Mouse (Mus musculus): ENCODE data around the gene Josd2. TPM values are rescaled to one million over a fixed set of nuclear protein-coding genes. Genes with fewer than 3 reads are reported as not detected.
A peak's percentile ranks its signal among the peaks of the same experiment; 100 is the strongest.

The Josd2 gene
- polyA plus RNA-seq (2015; fragmentation: Nextera tagmentation; extraction: Ambion mirVana): 72.5 and 78.9 TPM in 2 replicates

DNA sequence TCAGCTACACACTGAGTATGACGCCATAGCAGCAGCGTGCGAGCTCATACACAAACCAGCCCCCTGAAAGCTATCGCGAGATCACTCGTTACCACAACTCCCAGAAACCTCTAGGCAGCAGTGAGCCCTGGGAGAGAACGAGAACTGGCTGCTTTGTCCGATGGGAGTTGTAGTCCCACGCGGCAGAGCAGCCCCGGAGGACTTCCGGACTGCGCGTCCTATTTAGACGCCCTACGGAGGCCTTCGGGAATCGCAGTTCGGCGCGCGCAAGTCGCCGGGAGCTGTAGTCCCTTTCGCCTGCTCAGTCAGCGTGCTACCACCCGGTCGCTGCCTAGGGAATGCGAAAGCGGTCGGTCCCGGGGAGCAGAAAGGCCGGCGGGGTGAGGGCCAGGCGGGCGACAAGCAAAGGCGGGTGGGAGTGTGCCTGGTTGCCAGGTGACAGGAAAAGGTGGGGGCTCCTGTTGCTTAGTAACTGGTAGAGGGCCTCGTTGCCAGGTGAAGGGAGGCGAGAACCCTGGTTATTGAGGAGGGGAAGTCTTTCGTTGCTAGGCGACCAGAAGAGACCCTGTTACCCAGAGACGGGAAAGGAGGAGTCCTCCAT, at the start of gene Josd2:
Gene Josd2 (plus strand): TSS at position 170 of the 601 bp plus-strand sequence.
- H3K4me3 ChIP-seq (replicated peaks): peak within 1 kb of the TSS; percentile 63
- H3K27me3 ChIP-seq: peaks cover 29% of the 10 kb centered on the region
- under 1% methylated on average over 42 of the region's 42 CpGs for WGBS
- peak within 1 kb of the TSS; percentile 52 for H3K27ac ChIP-seq
- H3K4me1 ChIP-seq: peaks cover 30% of the 10 kb centered on the region
- H3K4me2 ChIP-seq: peak within 1 kb of the TSS; percentile 62
- 0 out of 2 replicates have a peak, but pooled peaks cover 4% of the 10 kb centered on the region for H3K36me3 ChIP-seq
- ATAC-seq (replicated peaks; ENCODE audit: low FRiP score): peak; percentile 97
- peak within 1 kb of the TSS; percentile 53 for H3K9ac ChIP-seq
- no peaks in the 10 kb centered on the region for H3K9me3 ChIP-seq (replicated peaks)

DNA sequence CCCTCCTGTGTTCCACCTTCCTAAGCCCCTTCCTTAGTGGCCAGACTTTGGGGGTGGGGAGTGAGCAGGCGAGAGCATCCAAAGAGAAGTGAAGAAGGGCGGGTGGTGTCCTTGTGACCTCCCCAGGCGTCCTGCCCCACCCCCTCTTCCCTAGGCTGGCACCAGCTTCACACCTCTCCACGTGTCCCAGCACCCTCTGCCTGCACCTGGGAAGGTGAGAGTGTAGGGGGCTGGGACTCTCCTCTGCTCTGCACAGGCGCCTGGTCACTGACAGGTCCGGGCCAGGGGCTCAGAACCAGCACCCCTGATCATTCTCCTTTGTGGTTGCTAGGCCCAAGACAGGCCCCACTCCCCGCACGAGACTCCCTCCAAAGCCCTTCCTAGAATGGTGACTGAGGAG, 40.1 kb upstream of the Josd2 start:
- Histone ChIP-seq H3K4me1 (peaks cover 21% of the 10 kb centered on the region), H3K27me3 (peaks cover 66% of the 10 kb centered on the region)
- no peak for ATAC-seq (replicated peaks; ENCODE audit: low FRiP score)

DNA sequence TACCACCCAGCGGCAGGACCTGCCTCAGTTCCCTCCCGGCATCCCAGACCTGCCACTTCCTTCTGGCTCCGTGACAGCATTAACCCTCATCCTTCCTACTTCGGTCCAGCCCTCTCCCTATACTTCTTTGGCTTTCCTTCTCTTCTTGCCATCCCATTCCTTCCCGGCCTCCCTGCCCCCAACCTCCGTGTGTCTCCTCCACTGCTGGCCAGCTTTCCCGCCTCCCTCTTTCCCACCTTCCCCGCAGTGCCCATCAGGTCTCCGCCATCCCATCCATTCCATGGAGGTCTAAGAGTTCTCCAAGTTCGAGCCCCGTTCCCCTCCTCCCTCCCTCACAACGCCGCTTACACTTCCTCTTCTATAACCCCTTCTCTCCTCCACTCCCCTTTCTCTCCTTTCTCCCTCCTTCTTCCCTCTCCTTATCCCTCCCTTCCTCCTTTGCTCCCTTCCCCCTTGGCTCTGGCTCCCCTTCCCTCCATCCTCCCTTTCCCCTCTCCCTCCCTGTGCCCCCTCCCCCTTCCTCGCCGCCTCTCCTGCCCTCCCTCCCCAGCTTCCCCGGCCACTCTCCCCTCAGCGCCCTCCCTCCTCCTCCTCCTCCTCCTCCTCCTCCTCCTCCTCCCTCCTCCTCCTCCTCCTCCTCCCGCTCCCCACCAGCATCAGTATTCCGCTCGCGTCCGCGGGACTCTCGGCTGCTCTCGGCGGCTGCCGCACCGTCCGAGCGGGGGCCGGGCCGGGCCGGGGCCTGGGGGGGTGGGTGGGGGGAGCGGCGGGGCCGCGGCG, 39.4 kb upstream of the Josd2 start:
- Histone ChIP-seq H3K4me3 (replicated peaks) (peak overlapping the region; percentile 50), H3K9me3 (replicated peaks) (no peaks in the 10 kb centered on the region), H3K4me2 (peak overlapping the region; percentile 79), H3K27ac (no peak overlapping the region), H3K27me3 (peaks cover 69% of the 10 kb centered on the region), H3K4me1 (peaks cover 21% of the 10 kb centered on the region), H3K9ac (peak overlapping the region; percentile 37; the same call in 1 of the 2 replicates), H3K36me3 (no peaks in the 10 kb centered on the region)
- 2% methylated on average over 17 of the region's 38 CpGs for WGBS
- ATAC-seq (replicated peaks; ENCODE audit: low FRiP score): no peak

More for the DNA sequence above, 40.1 kb upstream of the Josd2 start:
- WGBS: 10% methylated on average over 8 of the region's 8 CpGs
- Histone ChIP-seq H3K36me3 (no peaks in the 10 kb centered on the region), H3K4me3 (replicated peaks) (peak overlapping the region; percentile 50), H3K4me2 (peak overlapping the region; percentile 79), H3K9ac (no peak overlapping the region), H3K27ac (no peak overlapping the region), H3K9me3 (replicated peaks) (no peaks in the 10 kb centered on the region)

DNA sequence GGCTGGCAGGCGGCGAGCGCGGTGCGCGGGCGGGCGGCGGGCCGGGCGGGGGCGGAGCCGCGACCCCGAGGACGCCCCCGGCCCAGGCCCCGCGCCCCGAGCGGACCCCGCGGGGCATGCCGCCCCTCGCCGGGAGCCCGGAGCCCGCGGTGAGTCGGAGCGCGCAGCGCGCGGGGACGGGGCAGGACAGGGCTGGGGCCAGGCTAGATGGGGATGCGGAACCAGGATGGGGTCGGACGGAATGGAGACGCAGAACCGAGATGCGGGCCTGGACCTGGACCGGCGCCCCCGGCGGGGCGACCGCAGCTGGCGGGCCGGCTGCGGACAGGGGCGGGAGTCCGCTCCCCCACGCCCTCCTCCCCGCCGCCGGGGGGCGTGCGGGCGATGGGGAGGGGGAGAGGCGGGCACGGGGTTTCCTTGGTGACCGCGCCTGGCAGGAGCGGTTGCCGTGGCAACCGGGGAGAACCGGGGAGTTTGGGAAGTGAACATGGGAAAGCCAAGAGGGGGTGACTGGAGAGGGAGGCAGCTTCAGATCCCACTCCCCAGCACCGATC, 38.7 kb upstream of the Josd2 start, which contains the start of gene Lrrc4b:
Gene Lrrc4b (plus strand): TSS at position 51 of the 554 bp plus-strand sequence.
- H3K36me3 ChIP-seq: no peaks in the 10 kb centered on the region
- 1% methylated on average over 44 of the region's 69 CpGs for WGBS
- H3K4me1 ChIP-seq: peaks cover 21% of the 10 kb centered on the region
- H3K9ac ChIP-seq: peak within 1 kb of the TSS; percentile 37; the same call in 1 of the 2 replicates
- no peak within 1 kb of the TSS for H3K27ac ChIP-seq
- peak within 1 kb of the TSS; percentile 79 for H3K4me2 ChIP-seq
- ATAC-seq (replicated peaks; ENCODE audit: low FRiP score): 0 out of 2 replicates have a peak, but pooled peaks have one; percentile 26
- no peaks in the 10 kb centered on the region for H3K9me3 ChIP-seq (replicated peaks)
- peaks cover 76% of the 10 kb centered on the region for H3K27me3 ChIP-seq
- peak within 1 kb of the TSS; percentile 50 for H3K4me3 ChIP-seq (replicated peaks)

DNA sequence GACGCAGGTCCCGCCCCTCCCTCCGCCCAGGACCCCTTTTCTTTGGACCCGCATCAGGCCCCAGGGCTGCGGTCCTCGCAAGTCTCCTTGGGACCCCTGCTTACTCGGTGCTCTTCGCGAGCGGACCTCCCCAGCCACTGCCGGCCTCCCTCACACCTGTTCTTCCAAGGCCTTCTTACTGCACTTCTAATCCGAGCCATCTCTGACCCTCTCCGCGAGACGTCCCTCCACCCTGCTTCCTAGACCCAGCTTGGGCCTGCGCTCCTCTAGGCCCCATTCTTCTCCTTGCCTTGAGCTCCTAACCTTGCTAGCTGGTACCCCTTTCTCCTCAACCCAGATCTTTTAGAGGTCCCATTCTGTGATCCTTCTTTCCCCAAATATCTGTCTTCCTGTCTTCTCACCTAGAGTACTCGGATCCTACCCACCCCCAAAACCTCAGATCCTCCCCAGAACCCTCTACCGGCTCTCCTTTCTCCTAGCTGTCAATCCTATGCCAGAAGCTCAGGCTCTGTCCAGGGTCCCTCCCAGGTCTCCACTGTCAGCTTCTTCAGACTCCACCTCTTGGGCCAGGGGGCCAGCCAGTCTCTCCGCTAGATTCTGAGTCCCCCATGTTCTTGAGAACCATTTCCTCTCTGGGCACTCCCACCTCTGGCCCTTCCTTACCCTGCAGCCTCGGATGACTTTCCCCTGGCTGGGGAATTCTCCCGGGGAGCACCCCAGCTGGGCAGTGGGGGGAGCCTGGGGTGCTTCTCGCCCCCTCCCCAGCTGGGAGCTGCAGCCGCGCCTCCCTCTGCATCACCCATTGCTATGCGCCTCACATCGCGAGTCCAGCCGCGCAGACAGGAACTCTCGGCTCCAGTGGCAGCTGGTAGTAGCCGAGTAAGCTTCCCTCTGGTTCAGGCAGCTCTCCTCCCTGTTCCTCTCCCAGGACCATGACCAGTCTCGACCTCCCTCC, 38.0 kb upstream of the Josd2 start:
- Histone ChIP-seq H3K27ac (no peak overlapping the region), H3K27me3 (peaks cover 83% of the 10 kb centered on the region), H3K9ac (peak overlapping the region; percentile 37; the same call in 1 of the 2 replicates), H3K4me1 (peaks cover 21% of the 10 kb centered on the region), H3K4me2 (peak overlapping the region; percentile 79), H3K36me3 (no peaks in the 10 kb centered on the region), H3K4me3 (replicated peaks) (peak overlapping the region; percentile 50), H3K9me3 (replicated peaks) (no peaks in the 10 kb centered on the region)
- 3% methylated on average over 30 of the region's 32 CpGs for WGBS
- no peak for ATAC-seq (replicated peaks; ENCODE audit: low FRiP score)

DNA sequence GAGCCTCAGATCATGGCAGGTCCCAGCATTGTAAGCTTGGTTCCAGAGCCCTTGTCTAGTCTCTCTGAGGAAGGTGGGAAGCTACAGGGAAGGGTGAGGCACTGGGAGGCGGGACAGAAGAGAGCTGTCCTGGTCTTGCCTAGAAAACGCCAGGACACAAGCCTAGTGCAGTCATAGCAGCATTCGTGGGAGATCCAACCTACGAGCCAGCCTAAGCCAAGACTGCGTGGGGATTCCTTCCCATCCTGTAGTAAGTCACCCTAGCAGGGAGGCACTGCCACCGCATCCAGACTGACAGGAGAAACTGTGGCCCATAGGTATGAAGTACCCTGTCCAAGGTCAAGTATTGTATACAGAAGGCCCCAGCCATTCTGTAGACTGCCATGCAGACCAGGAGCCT, 35.2 kb upstream of the Josd2 start:
- WGBS: 73% methylated on average over 6 of the region's 6 CpGs
- H3K9me3 ChIP-seq (replicated peaks): no peaks in the 10 kb centered on the region
- H3K27ac ChIP-seq: no peak overlapping the region
- H3K4me3 ChIP-seq (replicated peaks): no peak overlapping the region
- no peak overlapping the region for H3K4me2 ChIP-seq
- H3K27me3 ChIP-seq: peaks cover 86% of the 10 kb centered on the region
- H3K9ac ChIP-seq: no peak overlapping the region
- peaks cover 21% of the 10 kb centered on the region for H3K4me1 ChIP-seq
- H3K36me3 ChIP-seq: no peaks in the 10 kb centered on the region
- ATAC-seq (replicated peaks; ENCODE audit: low FRiP score): no peak

DNA sequence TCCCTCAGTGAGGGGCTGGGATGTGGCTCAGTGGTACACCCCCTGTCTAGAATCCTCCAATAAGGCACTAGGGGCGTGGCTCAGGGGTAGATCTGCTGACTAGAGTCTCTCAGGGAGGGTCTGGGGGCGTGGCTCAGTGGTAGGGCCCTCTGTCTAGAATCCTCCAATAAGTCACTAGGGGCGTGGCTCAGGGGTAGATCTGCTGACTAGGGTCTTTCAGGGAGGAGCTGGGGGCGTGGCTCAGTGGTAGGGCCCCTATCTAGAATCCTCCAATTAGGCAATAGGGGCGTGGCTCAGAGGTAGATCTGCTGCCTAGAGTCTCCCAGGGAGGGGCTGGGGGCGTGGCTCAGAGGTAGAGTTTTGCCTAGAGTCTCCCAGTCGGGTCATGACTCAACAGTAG, 34.4 kb upstream of the Josd2 start:
- H3K4me1 ChIP-seq: peaks cover 14% of the 10 kb centered on the region
- ATAC-seq (replicated peaks; ENCODE audit: low FRiP score): peak; percentile 57
- H3K4me2 ChIP-seq: no peak overlapping the region
- H3K36me3 ChIP-seq: no peaks in the 10 kb centered on the region
- 7% methylated on average over 7 of the region's 7 CpGs for WGBS
- H3K27me3 ChIP-seq: peaks cover 86% of the 10 kb centered on the region
- H3K27ac ChIP-seq: no peak overlapping the region
- H3K9ac ChIP-seq: no peak overlapping the region
- H3K9me3 ChIP-seq (replicated peaks): no peaks in the 10 kb centered on the region
- no peak overlapping the region for H3K4me3 ChIP-seq (replicated peaks)

DNA sequence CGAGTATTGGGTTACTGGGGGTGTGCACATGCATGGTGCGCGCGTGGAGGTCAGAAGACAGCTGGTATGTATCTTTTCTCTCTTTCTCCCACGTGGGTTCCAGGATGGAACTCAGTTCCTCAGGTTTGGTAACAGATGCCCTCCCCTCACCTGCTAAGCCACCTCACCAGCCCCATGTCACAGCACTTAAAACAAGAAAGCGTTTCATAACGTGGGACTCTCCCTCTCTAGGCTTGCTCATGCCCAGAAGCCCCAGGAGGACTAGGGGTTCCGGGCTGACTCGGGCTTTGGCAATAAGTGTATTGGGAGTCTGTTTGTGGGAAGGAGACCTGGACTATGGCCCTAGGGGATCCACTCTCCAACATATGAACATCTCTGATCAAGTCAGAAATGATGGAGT, 33.7 kb upstream of the Josd2 start:
- peaks cover 84% of the 10 kb centered on the region for H3K27me3 ChIP-seq
- no peaks in the 10 kb centered on the region for H3K36me3 ChIP-seq
- H3K9me3 ChIP-seq (replicated peaks): no peaks in the 10 kb centered on the region
- H3K27ac ChIP-seq: no peak overlapping the region
- H3K4me3 ChIP-seq (replicated peaks): no peak overlapping the region
- no peak for ATAC-seq (replicated peaks; ENCODE audit: low FRiP score)
- no peak overlapping the region for H3K4me2 ChIP-seq
- H3K9ac ChIP-seq: no peak overlapping the region
- 45% methylated on average over 9 of the region's 9 CpGs for WGBS
- H3K4me1 ChIP-seq: peaks cover 11% of the 10 kb centered on the region

DNA sequence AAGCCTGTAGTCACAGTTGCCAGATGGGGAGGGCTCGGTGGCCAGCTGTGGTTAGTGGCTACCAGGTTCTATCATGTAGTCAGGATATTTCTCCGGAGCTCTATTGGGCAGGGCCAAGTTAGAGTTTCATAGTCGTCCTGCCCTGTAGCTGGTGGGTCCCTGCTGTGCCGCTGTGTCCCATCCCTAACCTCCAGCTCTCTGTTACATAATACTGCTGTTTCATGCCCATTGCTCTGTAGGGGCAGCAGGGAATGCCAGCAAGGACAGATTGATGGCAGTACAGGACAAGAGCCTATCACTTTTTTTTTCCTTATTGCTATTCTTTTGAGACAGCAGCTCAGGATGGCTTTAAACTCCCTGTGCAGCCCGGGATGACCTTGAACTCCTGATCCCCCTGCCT, 32.0 kb upstream of the Josd2 start:
- no peak overlapping the region for H3K4me3 ChIP-seq (replicated peaks)
- no peaks in the 10 kb centered on the region for H3K9me3 ChIP-seq (replicated peaks)
- H3K4me1 ChIP-seq: no peaks in the 10 kb centered on the region
- no peaks in the 10 kb centered on the region for H3K36me3 ChIP-seq
- 62% methylated on average over 5 of the region's 5 CpGs for WGBS
- peaks cover 84% of the 10 kb centered on the region for H3K27me3 ChIP-seq
- no peak overlapping the region for H3K9ac ChIP-seq
- no peak for ATAC-seq (replicated peaks; ENCODE audit: low FRiP score)
- no peak overlapping the region for H3K27ac ChIP-seq
- no peak overlapping the region for H3K4me2 ChIP-seq

DNA sequence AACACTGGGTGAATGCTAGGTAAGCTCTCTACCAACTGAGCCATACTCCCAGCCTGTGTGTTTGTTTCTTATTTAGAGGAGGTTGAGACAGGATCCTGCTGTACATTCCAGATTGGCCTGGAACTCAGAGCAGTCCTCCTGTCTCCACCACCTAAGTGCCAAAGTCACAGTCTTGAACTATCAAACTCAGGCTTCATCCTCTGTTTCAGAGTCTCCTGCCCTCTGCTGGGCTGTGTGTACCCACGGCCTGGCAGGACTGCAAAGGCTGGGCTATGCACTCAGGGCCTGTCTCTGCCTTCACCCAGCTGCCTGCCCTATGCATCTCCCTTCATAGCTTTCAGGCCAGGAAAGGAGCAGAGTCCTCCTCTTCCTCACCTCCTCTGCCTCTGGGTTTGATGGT, 31.5 kb upstream of the Josd2 start:
- H3K9ac ChIP-seq: no peak overlapping the region
- no peak overlapping the region for H3K4me3 ChIP-seq (replicated peaks)
- no peaks in the 10 kb centered on the region for H3K36me3 ChIP-seq
- peaks cover 84% of the 10 kb centered on the region for H3K27me3 ChIP-seq
- ATAC-seq (replicated peaks; ENCODE audit: low FRiP score): no peak
- no peak overlapping the region for H3K27ac ChIP-seq
- WGBS: 7% methylated on average over 1 of the region's 1 CpGs
- H3K4me1 ChIP-seq: no peaks in the 10 kb centered on the region; the same call in 1 of the 2 replicates
- H3K4me2 ChIP-seq: no peak overlapping the region
- no peaks in the 10 kb centered on the region for H3K9me3 ChIP-seq (replicated peaks)

DNA sequence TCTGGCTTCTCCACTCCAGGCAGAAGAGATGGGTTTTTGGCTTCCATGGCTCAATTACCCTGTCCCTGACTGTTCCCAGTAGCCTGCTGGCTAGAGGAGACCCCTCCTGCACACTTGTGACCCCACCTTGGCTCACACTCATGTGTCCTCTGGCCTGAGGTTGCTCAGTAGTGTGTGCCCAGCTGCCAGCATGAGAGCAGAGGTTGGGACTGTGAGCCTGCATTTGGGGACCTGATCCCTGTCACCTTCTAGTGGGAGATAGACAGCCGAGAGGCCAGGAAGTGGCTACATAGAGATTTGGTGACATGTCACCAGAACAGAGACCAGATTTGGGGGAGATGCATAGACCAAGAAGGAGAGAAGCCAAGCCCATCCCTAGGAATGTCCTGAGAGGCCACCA, 30.6 kb upstream of the Josd2 start:
- H3K27ac ChIP-seq: no peak overlapping the region
- WGBS: 95% methylated on average over 1 of the region's 1 CpGs
- ATAC-seq (replicated peaks; ENCODE audit: low FRiP score): no peak
- peaks cover 84% of the 10 kb centered on the region for H3K27me3 ChIP-seq
- H3K36me3 ChIP-seq: no peaks in the 10 kb centered on the region
- no peaks in the 10 kb centered on the region for H3K9me3 ChIP-seq (replicated peaks)
- peaks cover 9% of the 10 kb centered on the region for H3K4me1 ChIP-seq
- H3K4me2 ChIP-seq: no peak overlapping the region
- no peak overlapping the region for H3K9ac ChIP-seq
- H3K4me3 ChIP-seq (replicated peaks): no peak overlapping the region
